Mouse (Mus musculus): ENCODE measurements around the gene Pus7l. TPM values are rescaled to one million over a fixed set of nuclear protein-coding genes. Genes with fewer than 3 reads are reported as not detected.
"Not testable (repeated sequence)": the region's sequence is repeated elsewhere in the genome, so short reads cannot be mapped to it uniquely, and the experiment has no call there.

Pus7l gene
- total and polyA plus RNA-seq, 2 experiments from 2014 or later: 2.7 to 8.0 TPM

DNA sequence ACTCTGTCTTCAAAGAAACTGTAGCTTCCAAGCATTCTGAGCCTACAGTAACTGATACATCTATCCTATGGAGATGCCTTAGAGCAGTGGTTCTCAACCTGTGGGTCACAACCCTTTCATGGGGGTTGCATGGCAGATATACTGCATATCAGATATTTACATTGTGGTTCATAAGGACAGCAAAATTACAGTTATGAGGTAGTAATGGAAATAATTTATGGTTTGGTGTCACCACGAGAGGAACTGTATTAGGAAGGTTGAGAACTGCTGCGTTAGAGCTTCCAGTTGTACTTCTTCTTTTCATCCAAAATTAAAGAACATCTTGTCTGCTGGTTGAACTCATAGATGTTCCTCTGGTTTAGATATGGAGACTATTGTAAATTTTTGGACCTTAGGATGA lies 53.9 kb downstream of the Pus7l start:
- H3K9me3 ChIP-seq (replicated peaks; ENCODE audit: control insufficient read depth, low read length): 0 out of 2 replicates have a peak, but pooled peaks cover 4% of the 10 kb centered on the region
- H3K9ac ChIP-seq (replicated peaks; ENCODE audit: low read depth, low read length): no peak overlapping the region
- no peaks in the 10 kb centered on the region for H3K36me3 ChIP-seq (replicated peaks; ENCODE audit: control insufficient read depth, insufficient read depth, low read length)
- ATAC-seq (ENCODE audit: insufficient read depth, low read depth) (no peak), DNase-seq (ENCODE audit: low spot score) (no peak)
- H3K4me1 ChIP-seq (ENCODE audit: control insufficient read depth, insufficient read depth): no peaks in the 10 kb centered on the region
- no peaks in the 10 kb centered on the region for H3K27me3 ChIP-seq (ENCODE audit: control insufficient read depth, insufficient read depth, low read length)
- TF ChIP-seq CTCF (IDR thresholded peaks at IDR 0.05; ENCODE audit: low read depth) (no peak), EP300 (IDR thresholded peaks at IDR 0.05; ENCODE audit: low read depth) (no peak)
- 68% methylated on average over 2 of the region's 2 CpGs for WGBS
- H3K27ac ChIP-seq (ENCODE audit: low read depth): no peak overlapping the region
- no peak overlapping the region for H3K4me3 ChIP-seq (ENCODE audit: low read depth, low read length)
- no peak overlapping the region for H3K4me2 ChIP-seq (ENCODE audit: low read depth, low read length)

GRCm38 (mm10) chr15:94488028-94488427 lies 55.3 kb downstream of the Pus7l start:
- H3K9ac ChIP-seq (replicated peaks; ENCODE audit: low read depth, low read length); H3K4me1 ChIP-seq (ENCODE audit: control insufficient read depth, insufficient read depth); H3K27me3 ChIP-seq (ENCODE audit: control insufficient read depth, insufficient read depth, low read length); DNase-seq (ENCODE audit: low spot score); H3K4me3 ChIP-seq (ENCODE audit: low read depth, low read length); ATAC-seq (ENCODE audit: insufficient read depth, low read depth); H3K4me2 ChIP-seq (ENCODE audit: low read depth, low read length); H3K36me3 ChIP-seq (replicated peaks; ENCODE audit: control insufficient read depth, insufficient read depth, low read length); H3K9me3 ChIP-seq (replicated peaks; ENCODE audit: control insufficient read depth, low read length); H3K27ac ChIP-seq (ENCODE audit: low read depth): not testable (repeated sequence)
- WGBS: 57% methylated on average over 2 of the region's 2 CpGs

DNA sequence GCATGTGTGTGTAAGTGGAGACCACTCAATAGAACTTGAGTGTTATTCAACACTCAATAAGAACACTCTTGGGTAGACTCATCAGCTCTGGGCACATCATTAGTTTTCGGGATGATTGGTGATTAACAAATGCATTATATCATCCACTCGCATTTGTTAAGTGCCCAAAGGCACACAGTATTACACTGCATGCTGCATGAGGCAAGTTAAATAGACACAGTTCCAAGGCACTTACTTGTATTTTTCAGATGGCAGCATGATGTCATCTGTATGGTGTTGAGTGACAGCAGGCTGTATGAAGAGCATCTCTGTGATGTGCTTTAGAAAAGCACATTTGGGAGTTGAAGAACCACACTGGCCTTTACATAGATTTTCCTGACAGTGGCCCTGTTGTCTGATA lies 60.8 kb downstream of the Pus7l start:
- 81% methylated on average over 2 of the region's 2 CpGs for WGBS
- H3K27me3 ChIP-seq (ENCODE audit: control insufficient read depth, insufficient read depth, low read length): no peaks in the 10 kb centered on the region
- no peaks in the 10 kb centered on the region for H3K9me3 ChIP-seq (replicated peaks; ENCODE audit: control insufficient read depth, low read length)
- ATAC-seq (ENCODE audit: insufficient read depth, low read depth) (no peak), DNase-seq (ENCODE audit: low spot score) (no peak)
- no peak overlapping the region for H3K9ac ChIP-seq (replicated peaks; ENCODE audit: low read depth, low read length)
- no peaks in the 10 kb centered on the region for H3K36me3 ChIP-seq (replicated peaks; ENCODE audit: control insufficient read depth, insufficient read depth, low read length)
- H3K4me1 ChIP-seq (ENCODE audit: control insufficient read depth, insufficient read depth): no peaks in the 10 kb centered on the region
- no peak overlapping the region for H3K4me2 ChIP-seq (ENCODE audit: low read depth, low read length)
- no peak for TF ChIP-seq EP300 (IDR thresholded peaks at IDR 0.05; ENCODE audit: low read depth)
- no peak for TF ChIP-seq CTCF (IDR thresholded peaks at IDR 0.05; ENCODE audit: low read depth)
- no peak overlapping the region for H3K4me3 ChIP-seq (ENCODE audit: low read depth, low read length)
- H3K27ac ChIP-seq (ENCODE audit: low read depth): no peak overlapping the region

DNA sequence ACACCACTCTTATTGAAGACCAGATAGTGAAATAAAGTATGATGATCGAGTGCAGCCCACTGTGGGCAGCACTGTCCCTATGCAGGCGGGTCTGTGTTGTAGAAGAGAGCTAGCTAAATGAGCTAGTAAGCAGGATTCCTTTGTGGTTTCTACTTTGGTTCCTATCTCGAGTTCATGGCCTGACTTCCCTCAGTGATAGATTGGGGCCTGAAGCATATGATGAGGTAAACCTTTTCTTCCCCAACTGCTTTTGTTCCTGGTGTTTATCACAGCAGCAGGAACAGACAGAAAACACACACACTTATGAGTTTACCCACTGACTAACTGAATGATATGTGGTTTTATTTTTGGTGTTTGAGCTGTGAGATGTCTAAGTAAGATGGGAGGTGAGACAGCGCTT lies 62.6 kb downstream of the Pus7l start:
- ATAC-seq (ENCODE audit: insufficient read depth, low read depth) (no peak), DNase-seq (ENCODE audit: low spot score) (no peak)
- no peak overlapping the region for H3K9ac ChIP-seq (replicated peaks; ENCODE audit: low read depth, low read length)
- H3K9me3 ChIP-seq (replicated peaks; ENCODE audit: control insufficient read depth, low read length): no peaks in the 10 kb centered on the region
- TF ChIP-seq EP300 (IDR thresholded peaks at IDR 0.05; ENCODE audit: low read depth): no peak
- TF ChIP-seq CTCF (IDR thresholded peaks at IDR 0.05; ENCODE audit: low read depth): no peak
- no peaks in the 10 kb centered on the region for H3K36me3 ChIP-seq (replicated peaks; ENCODE audit: control insufficient read depth, insufficient read depth, low read length)
- no peak overlapping the region for H3K27ac ChIP-seq (ENCODE audit: low read depth)
- WGBS: 80% methylated on average over 4 of the region's 4 CpGs
- H3K4me3 ChIP-seq (ENCODE audit: low read depth, low read length): no peak overlapping the region
- H3K27me3 ChIP-seq (ENCODE audit: control insufficient read depth, insufficient read depth, low read length): no peaks in the 10 kb centered on the region
- no peaks in the 10 kb centered on the region for H3K4me1 ChIP-seq (ENCODE audit: control insufficient read depth, insufficient read depth)
- no peak overlapping the region for H3K4me2 ChIP-seq (ENCODE audit: low read depth, low read length)

DNA sequence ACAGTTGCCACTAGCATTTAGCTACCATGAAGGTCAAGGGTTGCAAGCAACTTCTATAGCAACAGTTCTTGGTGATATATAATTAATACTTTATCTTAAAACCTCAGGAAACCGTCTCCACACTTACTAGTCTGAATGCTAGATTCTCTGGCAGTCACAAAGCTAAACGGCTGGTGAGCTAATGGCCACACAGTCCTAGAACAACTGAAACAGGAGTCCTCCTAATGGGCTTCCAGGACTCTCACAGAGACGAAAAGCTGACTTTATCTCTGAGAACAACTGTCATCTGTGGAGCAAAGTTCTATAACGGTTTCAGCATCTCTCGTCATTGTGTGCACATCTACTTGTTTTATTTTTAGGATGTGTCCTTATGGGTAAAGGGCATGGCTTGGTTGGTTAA lies 63.1 kb downstream of the Pus7l start:
- Histone ChIP-seq H3K4me1 (ENCODE audit: control insufficient read depth, insufficient read depth) (no peaks in the 10 kb centered on the region), H3K4me3 (ENCODE audit: low read depth, low read length) (no peak overlapping the region), H3K9me3 (replicated peaks; ENCODE audit: control insufficient read depth, low read length) (no peaks in the 10 kb centered on the region), H3K27me3 (ENCODE audit: control insufficient read depth, insufficient read depth, low read length) (no peaks in the 10 kb centered on the region), H3K9ac (replicated peaks; ENCODE audit: low read depth, low read length) (no peak overlapping the region), H3K36me3 (replicated peaks; ENCODE audit: control insufficient read depth, insufficient read depth, low read length) (no peaks in the 10 kb centered on the region), H3K4me2 (ENCODE audit: low read depth, low read length) (no peak overlapping the region), H3K27ac (ENCODE audit: low read depth) (no peak overlapping the region)
- DNase-seq (ENCODE audit: low spot score) (no peak), ATAC-seq (ENCODE audit: insufficient read depth, low read depth) (no peak)
- 49% methylated on average over 5 of the region's 5 CpGs for WGBS
- no peak for TF ChIP-seq EP300 (IDR thresholded peaks at IDR 0.05; ENCODE audit: low read depth)
- TF ChIP-seq CTCF (IDR thresholded peaks at IDR 0.05; ENCODE audit: low read depth): no peak

GRCm38 (mm10) chr15:94479513-94480136 lies 63.7 kb downstream of the Pus7l start:
- ATAC-seq (ENCODE audit: insufficient read depth, low read depth) (no peak), DNase-seq (ENCODE audit: low spot score) (no peak)
- Histone ChIP-seq H3K9ac (replicated peaks; ENCODE audit: low read depth, low read length) (no peak overlapping the region), H3K27ac (ENCODE audit: low read depth) (no peak overlapping the region), H3K27me3 (ENCODE audit: control insufficient read depth, insufficient read depth, low read length) (no peaks in the 10 kb centered on the region), H3K4me3 (ENCODE audit: low read depth, low read length) (no peak overlapping the region), H3K4me1 (ENCODE audit: control insufficient read depth, insufficient read depth) (no peaks in the 10 kb centered on the region), H3K4me2 (ENCODE audit: low read depth, low read length) (no peak overlapping the region), H3K9me3 (replicated peaks; ENCODE audit: control insufficient read depth, low read length) (no peaks in the 10 kb centered on the region), H3K36me3 (replicated peaks; ENCODE audit: control insufficient read depth, insufficient read depth, low read length) (no peaks in the 10 kb centered on the region)
- no peak for TF ChIP-seq CTCF (IDR thresholded peaks at IDR 0.05; ENCODE audit: low read depth)
- no peak for TF ChIP-seq EP300 (IDR thresholded peaks at IDR 0.05; ENCODE audit: low read depth)
- 87% methylated on average over 3 of the region's 3 CpGs for WGBS
